Mouse (Mus musculus) ovary, adult 18-20 months (tissue): ENCODE measurements around the gene Mettl25.

Source experiments
- DNase-seq: peaks from one replicate; pipeline ENCODE4 v3.0.0; 2022; ENCODE audit warnings: low spot score, mixed read lengths

Mettl25 gene

DNA sequence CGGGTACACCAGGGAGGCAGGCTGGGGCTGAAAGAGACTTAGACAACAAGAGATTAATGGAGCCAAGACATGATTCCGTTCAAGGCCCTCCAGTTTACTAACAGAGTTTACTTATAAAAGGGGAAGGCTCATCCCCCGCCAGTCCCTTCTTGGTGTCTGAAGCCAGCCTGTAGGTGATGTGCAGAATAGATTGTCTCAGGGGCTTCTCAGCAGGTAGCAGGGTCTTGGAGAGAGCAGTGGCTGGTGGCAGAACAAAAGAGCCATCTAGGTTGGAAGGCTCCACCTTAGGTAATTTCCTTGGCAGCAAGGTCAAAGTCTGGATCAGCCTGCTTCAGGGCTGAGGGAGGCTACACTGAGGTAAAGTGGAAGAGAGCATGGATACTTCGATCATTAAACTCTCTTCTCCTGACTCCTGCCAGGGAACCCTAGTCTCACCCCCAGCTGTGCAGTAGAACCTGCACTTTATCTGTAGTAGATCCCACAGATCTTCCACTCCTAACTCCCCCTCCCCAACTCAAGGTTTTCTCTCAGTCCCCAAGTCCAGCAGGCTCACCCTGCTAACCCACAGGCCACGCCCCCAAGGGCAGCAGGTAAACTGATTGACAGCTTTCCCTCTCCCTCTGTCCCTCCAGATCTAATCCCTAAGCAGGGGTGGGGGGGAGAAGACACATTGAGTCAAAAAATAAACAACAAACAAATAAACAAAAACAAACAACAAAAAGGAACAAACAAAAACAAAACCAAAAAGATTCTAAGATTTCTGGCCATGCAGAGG, 87.2 kb downstream of the Mettl25 start:
- no peak for DNase-seq

GRCm38 (mm10) chr10:105746019-105746418, 95.2 kb downstream of the Mettl25 start:
- no peak for DNase-seq

- no peak for DNase-seq
Measured at GRCm38 (mm10) chr10:105741736-105742135, 99.4 kb downstream of the Mettl25 start.

- DNase-seq = no peak
Measured at GRCm38 (mm10) chr10:105738942-105739341, 102.2 kb downstream of the Mettl25 start.

GRCm38 (mm10) chr10:105727798-105728197, 113.4 kb downstream of the Mettl25 start:
- no peak for DNase-seq

- DNase-seq = no peak
Measured at GRCm38 (mm10) chr10:105727353-105727752, 113.8 kb downstream of the Mettl25 start.

DNA sequence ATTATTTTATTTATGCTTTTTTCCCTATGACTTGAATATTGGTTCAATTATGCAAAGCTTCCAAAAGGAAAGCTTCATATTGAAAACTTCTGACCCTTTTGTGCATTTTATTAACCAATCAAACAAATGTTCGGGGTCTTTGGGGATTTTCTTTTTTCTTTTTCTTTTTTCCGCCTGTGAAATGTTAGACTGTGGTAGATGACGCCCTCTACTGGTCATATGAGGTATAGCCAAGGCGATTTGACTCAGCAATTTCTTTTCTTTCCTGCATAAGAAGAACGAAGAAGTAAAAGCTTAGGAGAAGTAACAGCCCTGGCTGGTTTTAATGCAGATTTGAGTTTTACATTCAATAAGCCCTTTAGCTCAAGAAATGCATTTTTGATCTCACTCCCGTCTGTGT, 126.3 kb downstream of the Mettl25 start:
- no peak for DNase-seq

DNA sequence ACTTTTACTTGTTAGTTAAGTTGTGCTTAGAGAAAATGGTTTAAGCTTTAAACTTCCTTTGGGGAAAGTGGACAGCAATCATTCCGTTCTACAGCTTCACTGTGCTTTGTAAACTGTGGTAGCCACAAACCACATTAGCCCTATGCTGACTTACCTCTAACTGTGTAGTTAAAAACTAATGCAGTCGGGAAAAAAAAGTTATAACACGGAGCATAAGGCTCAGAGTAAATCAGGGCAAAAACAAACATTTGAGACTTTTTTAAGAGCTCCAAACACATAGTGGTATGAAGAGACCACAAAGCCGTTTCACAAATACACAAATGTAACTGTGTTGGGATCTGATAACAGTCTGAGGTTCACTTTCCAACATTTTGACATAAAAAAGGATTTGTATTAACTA, 126.8 kb downstream of the Mettl25 start:
- DNase-seq = no peak

DNA sequence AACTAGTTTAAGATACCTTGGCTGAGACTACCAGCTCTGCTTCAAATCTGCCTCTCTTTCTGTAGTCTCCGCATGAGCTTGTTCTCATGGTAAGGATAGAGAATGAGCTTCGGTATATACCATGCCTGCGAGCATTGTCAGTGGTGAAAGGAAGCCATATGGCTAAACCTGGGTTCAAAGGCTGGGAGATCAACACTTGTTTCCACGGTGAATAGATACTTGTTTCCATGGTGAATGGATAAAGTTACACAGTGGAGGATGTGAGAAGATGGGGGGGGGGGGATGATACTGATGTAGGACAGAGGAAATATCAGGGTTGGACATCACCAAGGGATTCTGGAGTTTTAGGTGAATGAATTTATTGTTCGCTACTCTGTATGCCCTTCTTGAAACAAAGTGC, 128.0 kb downstream of the Mettl25 start:
- no peak for DNase-seq
